ENCODE assay signal across 18 mouse cellular contexts in the genomic region with DNA sequence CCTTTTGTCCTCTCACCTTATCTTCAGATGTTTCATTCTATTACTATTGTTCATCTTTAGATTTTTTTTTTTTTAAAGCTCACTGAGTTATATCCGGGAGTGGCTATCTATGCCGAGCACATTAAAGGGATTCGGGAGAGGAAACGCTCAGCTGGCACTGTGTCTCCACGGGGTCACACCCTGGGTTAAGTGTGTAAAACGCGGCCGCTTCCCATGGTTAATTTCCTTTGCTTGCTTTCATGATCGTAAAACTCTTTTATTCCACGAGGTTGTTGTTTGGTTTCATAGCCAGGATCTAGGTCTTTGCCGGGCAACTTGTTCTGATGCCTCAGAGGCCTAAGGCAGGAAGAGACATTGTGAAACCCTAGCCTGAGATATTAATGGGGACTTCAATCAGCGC.
"Had no signal": no experiment of that assay in that cellular context is flagged by ENCODE, and none has a peak within 500 bp of the region (broad histone marks: within the 10 kb centered on the region; RNA-seq: fewer than 3 reads in every experiment).

No protein-coding gene starts in this region.

- ATAC-seq: lung, postnatal 0 days; midbrain, embryonic 15.5 days had no signal

- H3K4me2 ChIP-seq: liver, embryonic 13.5 days; lung, embryonic 14.5 days; midbrain, embryonic 12.5 days; midbrain, embryonic 15.5 days; neural tube, embryonic 12.5 days; neural tube, embryonic 15.5 days had no signal

- H3K36me3 ChIP-seq: liver, embryonic 13.5 days; midbrain, embryonic 12.5 days; midbrain, embryonic 15.5 days; neural tube, embryonic 12.5 days; neural tube, embryonic 15.5 days had no signal

- H3K9me3 ChIP-seq: liver, embryonic 13.5 days; midbrain, embryonic 12.5 days; midbrain, embryonic 15.5 days; neural tube, embryonic 12.5 days; neural tube, embryonic 15.5 days had no signal

- H3K4me1 ChIP-seq: liver, embryonic 13.5 days; midbrain, embryonic 12.5 days had no signal

- H3K9ac ChIP-seq: liver, embryonic 13.5 days; lung, embryonic 14.5 days; midbrain, embryonic 12.5 days; midbrain, embryonic 15.5 days; neural tube, embryonic 12.5 days; neural tube, embryonic 15.5 days had no signal

- H3K4me3 ChIP-seq: left cerebral cortex, adult 2 months; liver, embryonic 13.5 days; midbrain, embryonic 12.5 days; midbrain, embryonic 15.5 days; neural tube, embryonic 12.5 days; neural tube, embryonic 15.5 days had no signal

- DNase-seq: kidney, adult 18-20 months; layer of hippocampus, postnatal 36 days; liver, embryonic 13.5 days; lung, embryonic 14.5 days; right cerebral cortex, adult 18-20 months; right cerebral cortex, postnatal 14 days; right cerebral cortex, postnatal 4 days; thymus, adult 2 months; thymus, postnatal 14 days; thymus, postnatal 4 days had no signal

- H3K27ac ChIP-seq: left cerebral cortex, adult 2 months; liver, embryonic 13.5 days; macrophage; midbrain, embryonic 12.5 days; midbrain, embryonic 15.5 days; neural tube, embryonic 12.5 days; neural tube, embryonic 15.5 days; stomach, postnatal 0 days had no signal
